Mouse (Mus musculus) embryonic facial prominence, embryonic 15.5 days (tissue): Measurements from ENCODE around the gene C130032M10Rik. TPM values are rescaled to one million over a fixed set of nuclear protein-coding genes. Genes with fewer than 3 reads are reported as not detected.
A peak's percentile ranks its signal among the peaks of the same experiment; 100 is the strongest.

Experiments used
- ATAC-seq: fragments of 200-750 bp; cut with Nextera tagmentation; 2 replicates; pipeline ENCODE4 v1.8.0; 2017; ENCODE audit warnings: low read depth, moderate TSS enrichment; ENCODE audit not compliant: insufficient number of reproducible peaks, low FRiP score, low TSS enrichment
- H3K27ac ChIP-seq: fragments of 300-500 bp; sonication (generic); replicated peaks from 2 replicates; pipeline ENCODE4 v1.5.1; 2015; ENCODE audit warnings: mild to moderate bottlenecking, inconsistent platforms
- H3K27me3 ChIP-seq: fragments of 300-500 bp; sonication (generic); 2 replicates; pipeline ENCODE4 v1.6.1; 2015; ENCODE audit warnings: inconsistent platforms
- H3K36me3 ChIP-seq: fragments of 300-500 bp; sonication (generic); 2 replicates; pipeline ENCODE4 v1.6.1; 2015; ENCODE audit warnings: mild to moderate bottlenecking, inconsistent platforms
- H3K4me1 ChIP-seq: fragments of 300-500 bp; sonication (generic); 2 replicates; pipeline ENCODE4 v1.6.1; 2015; ENCODE audit warnings: inconsistent platforms
- H3K4me2 ChIP-seq: fragments of 300-500 bp; sonication (generic); replicated peaks from 2 replicates; pipeline ENCODE4 v1.6.1; 2015; ENCODE audit warnings: mild to moderate bottlenecking, inconsistent platforms
- H3K4me3 ChIP-seq: fragments of 300-500 bp; sonication (generic); replicated peaks from 2 replicates; pipeline ENCODE4 v1.5.1; 2015; ENCODE audit warnings: mild to moderate bottlenecking, inconsistent platforms
- H3K9ac ChIP-seq: fragments of 300-500 bp; sonication (generic); 2 replicates; pipeline ENCODE4 v1.6.1; 2015; ENCODE audit warnings: inconsistent platforms
- H3K9me3 ChIP-seq: fragments of 300-500 bp; sonication (generic); replicated peaks from 2 replicates; pipeline ENCODE4 v1.6.1; 2016; ENCODE audit warnings: inconsistent platforms
- WGBS: fragments of 180-500 bp; shearing (Covaris S2); methylation state at CpG from one replicate; pipeline ENCODE4 v1.1.7; 2015; 5-methylcytosine and 5-hydroxymethylcytosine counted together
- polyA plus RNA-seq: library from polyadenylated mRNA; unstranded; fragments of >200 nt; fragmentation: Nextera tagmentation; extraction: Ambion mirVana; gene quantifications from 2 replicates; pipeline ENCODE4 v1.2.1, GENCODE M21; 2015

Gene C130032M10Rik
- polyA plus RNA-seq, 1 experiment from 2014 or later = 3.9 TPM

DNA sequence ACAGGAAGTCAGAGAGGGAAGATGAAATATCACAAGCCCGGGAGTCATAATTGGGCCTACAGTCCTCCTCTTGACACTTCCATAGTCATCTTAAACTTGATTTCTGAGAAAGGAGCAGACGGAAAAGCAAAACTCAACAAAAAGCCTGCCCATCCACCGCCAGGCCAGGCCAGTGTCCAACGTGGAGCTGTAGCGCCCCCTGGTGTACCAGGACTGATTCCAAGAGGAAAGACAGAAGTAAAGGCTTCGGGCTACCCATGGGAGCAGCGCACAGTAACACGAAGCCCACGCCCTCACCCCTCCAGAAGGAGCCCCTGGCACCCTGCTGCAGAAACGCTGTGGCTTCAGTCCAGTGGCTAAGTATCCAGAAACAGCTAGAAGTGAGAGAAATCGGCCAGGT, 17.3 kb upstream of the C130032M10Rik start:
- Histone ChIP-seq H3K4me2 (peak overlapping the region; percentile 40), H3K4me3 (0 out of 2 replicates have a peak overlapping the region, but pooled peaks have one; percentile 6), H3K9ac (no peak overlapping the region), H3K36me3 (no peaks in the 10 kb centered on the region), H3K9me3 (no peaks in the 10 kb centered on the region), H3K27ac (no peak overlapping the region), H3K4me1 (peaks cover 10% of the 10 kb centered on the region; the same call in 1 of the 2 replicates), H3K27me3 (peaks cover 5% of the 10 kb centered on the region; the same call in 1 of the 2 replicates)
- ATAC-seq = no peak
- WGBS = 9% methylated on average over 11 of the region's 11 CpGs

DNA sequence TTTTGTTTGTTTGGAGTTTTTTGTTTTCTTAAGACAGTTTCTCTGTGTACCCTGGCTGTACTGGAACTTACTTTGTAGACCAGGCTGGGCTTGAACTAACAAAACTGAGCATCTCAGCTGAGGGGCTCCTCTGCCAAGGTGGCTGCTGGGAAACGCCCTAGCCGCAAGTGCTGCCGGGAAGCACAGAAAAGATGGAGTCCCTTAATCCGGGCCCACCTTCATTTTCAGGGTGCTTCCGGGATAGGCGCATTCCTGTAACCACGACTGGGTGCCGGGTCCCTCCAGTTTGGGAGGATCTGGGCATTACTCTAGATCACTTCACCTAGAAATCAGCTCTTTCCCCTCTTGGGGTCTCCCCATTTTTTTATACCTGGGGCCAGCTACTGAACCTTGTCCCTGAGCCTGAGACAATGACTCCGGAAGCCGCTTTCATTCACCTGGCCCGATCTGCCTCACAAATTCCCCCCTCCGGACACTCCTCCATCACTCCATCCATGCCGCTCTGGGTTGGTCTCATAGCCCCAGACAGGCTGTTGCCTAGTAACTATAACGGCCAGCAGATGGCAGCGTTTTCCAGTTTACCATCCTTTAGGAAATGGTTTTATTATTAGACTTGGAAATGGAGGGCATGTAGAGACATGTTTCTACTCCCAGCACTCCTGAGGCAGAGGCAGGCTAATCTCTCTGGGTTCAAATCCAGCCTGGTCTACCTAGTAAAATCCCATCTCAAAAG, 15.5 kb upstream of the C130032M10Rik start:
- no peak overlapping the region for H3K4me2 ChIP-seq
- no peak for ATAC-seq
- no peak overlapping the region for H3K27ac ChIP-seq
- H3K4me1 ChIP-seq = peaks cover 10% of the 10 kb centered on the region; the same call in 1 of the 2 replicates
- H3K27me3 ChIP-seq = peaks cover 5% of the 10 kb centered on the region; the same call in 1 of the 2 replicates
- H3K9me3 ChIP-seq = no peaks in the 10 kb centered on the region
- H3K36me3 ChIP-seq = no peaks in the 10 kb centered on the region
- H3K9ac ChIP-seq = no peak overlapping the region
- WGBS = 20% methylated on average over 15 of the region's 15 CpGs
- no peak overlapping the region for H3K4me3 ChIP-seq

DNA sequence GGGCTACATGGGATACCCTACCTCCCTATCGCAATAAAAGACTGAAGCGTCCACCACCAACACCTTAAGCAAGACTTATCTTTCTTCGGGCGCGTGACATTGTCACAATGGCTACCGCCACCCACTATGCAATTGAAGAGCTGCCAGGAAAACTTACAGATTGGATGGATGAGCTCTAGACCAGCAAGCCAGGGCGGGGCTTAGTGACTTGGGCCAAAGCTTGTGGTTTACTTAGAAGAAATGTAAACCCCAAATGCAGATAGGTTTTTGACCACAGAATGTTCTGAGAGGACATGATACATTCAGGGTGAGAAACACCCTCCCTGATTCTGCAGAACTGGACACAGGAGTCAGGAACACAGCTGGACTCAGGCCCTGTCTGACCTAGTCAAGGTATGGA, 14.4 kb upstream of the C130032M10Rik start:
- Histone ChIP-seq H3K36me3 (no peaks in the 10 kb centered on the region), H3K4me3 (no peak overlapping the region), H3K27ac (no peak overlapping the region), H3K4me1 (peaks cover 10% of the 10 kb centered on the region; the same call in 1 of the 2 replicates), H3K9me3 (no peaks in the 10 kb centered on the region), H3K9ac (no peak overlapping the region), H3K4me2 (no peak overlapping the region), H3K27me3 (peaks cover 5% of the 10 kb centered on the region; the same call in 1 of the 2 replicates)
- 92% methylated on average over 7 of the region's 7 CpGs for WGBS
- no peak for ATAC-seq

DNA sequence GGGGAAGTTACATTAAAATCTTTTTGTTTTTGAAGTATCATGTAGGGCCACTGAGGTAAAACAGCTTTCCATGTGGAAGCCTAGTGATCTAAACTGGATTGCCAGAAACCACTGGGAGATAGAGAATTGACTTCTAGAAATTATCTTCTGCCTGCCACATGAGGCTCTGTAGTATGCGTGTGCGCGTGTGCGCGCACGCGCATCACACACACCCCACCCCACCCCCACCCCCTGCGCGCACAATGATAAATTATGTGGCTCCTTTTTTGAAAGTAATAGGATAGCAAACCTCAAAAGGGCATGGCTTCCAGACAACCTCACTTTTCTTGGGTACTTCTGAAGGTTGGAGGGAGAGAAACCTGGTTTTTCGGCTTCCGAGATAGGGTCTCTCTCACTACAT, 13.6 kb upstream of the C130032M10Rik start:
- H3K27ac ChIP-seq = no peak overlapping the region

DNA sequence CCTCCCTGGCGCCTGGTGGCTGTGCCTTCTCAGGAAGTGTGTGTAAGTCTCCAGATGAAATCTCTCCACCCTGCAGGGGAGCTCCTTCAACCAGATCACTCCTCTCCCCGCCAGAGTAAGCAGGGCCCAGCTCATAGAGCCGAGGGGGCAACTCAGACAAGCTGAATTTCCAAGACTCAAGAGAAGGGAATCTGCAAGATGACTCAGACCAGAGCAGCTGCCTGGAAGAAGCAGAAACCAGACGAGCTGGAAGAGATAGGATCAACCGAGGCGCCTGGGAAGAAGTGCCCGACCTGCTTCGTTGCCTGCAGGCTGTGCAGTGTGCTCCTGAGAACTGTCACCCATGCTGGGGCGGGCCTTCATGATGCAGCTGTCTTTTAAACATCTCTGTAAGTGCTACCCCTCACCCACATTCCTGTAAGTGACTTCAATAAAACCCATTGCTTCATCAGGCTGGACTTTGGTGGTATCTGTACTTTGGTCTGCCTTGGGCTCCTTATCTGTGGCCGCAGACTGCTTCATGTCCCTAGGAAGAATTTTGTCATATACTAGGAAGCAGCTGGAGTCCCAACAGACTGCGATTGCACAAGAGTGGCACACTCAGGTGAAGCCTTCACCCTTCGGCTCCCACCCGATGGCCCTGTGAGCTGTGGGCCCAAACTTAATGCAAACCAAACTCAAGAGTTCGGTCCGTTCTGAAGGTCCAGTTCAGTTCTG, 12.6 kb upstream of the C130032M10Rik start:
- peak; percentile 59 for ATAC-seq
- no peaks in the 10 kb centered on the region for H3K9me3 ChIP-seq
- H3K4me1 ChIP-seq = peaks cover 10% of the 10 kb centered on the region; the same call in 1 of the 2 replicates
- H3K27me3 ChIP-seq = peaks cover 5% of the 10 kb centered on the region; the same call in 1 of the 2 replicates
- 55% methylated on average over 15 of the region's 15 CpGs for WGBS
- no peak overlapping the region for H3K9ac ChIP-seq
- no peak overlapping the region for H3K4me2 ChIP-seq
- H3K36me3 ChIP-seq = no peaks in the 10 kb centered on the region
- H3K27ac ChIP-seq = no peak overlapping the region
- H3K4me3 ChIP-seq = no peak overlapping the region

More for the DNA sequence above, 13.6 kb upstream of the C130032M10Rik start:
- Histone ChIP-seq H3K36me3 (no peaks in the 10 kb centered on the region), H3K4me3 (no peak overlapping the region), H3K27me3 (peaks cover 5% of the 10 kb centered on the region; the same call in 1 of the 2 replicates), H3K4me1 (peaks cover 10% of the 10 kb centered on the region; the same call in 1 of the 2 replicates), H3K9me3 (no peaks in the 10 kb centered on the region), H3K4me2 (no peak overlapping the region), H3K9ac (no peak overlapping the region)
- WGBS = 96% methylated on average over 11 of the region's 11 CpGs
- no peak for ATAC-seq

DNA sequence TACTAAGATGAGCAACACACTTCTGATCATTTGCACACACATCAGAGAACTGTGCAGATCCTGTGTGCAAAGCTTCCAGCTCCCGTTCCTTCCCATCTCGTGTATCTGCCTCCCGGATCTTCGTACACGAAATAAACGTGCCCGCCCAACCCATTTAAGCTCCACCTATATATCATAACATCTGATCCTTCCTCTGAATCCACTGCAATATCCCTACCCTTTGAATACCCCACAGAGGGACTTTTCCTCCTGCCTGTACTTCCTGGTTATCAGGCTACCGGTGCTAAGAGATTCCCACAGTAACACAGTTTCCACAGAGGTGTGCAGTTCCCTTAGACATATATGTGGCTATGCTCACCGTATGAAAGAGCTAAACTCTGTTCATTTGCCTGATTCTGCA, 10.7 kb upstream of the C130032M10Rik start, which contains the start of gene Ccr4:
Gene Ccr4 (minus strand): TSS at position 101 of the 400 bp plus-strand sequence.
- no peaks in the 10 kb centered on the region for H3K36me3 ChIP-seq
- H3K4me2 ChIP-seq = no peak within 1 kb of the TSS
- WGBS = 77% methylated on average over 9 of the region's 9 CpGs
- no peak within 1 kb of the TSS for H3K9ac ChIP-seq
- H3K4me3 ChIP-seq = no peak within 1 kb of the TSS
- ATAC-seq = no peak
- H3K27me3 ChIP-seq = peaks cover 3% of the 10 kb centered on the region; the same call in 1 of the 2 replicates
- 0 out of 2 replicates have a peak, but pooled peaks cover 3% of the 10 kb centered on the region for H3K4me1 ChIP-seq
- no peaks in the 10 kb centered on the region for H3K9me3 ChIP-seq
- H3K27ac ChIP-seq = no peak within 1 kb of the TSS

DNA sequence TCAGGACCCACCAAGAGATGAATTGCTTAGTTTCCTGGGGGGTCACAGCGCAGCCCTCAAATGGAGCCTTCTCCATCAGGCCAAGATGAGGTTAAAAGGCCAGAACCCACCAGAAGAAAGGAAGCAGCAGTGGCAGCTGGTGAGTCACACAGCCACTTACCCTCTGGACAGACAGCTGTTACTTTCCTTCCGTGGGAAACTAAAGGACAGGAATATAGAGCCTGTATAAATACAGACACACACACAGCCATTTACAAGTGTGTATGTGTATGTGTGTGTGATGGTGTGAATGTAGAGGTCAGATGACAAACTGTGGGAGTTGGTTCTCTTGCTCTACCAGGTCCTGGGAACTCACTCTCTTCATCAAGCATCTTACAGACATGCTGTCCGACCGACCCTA, 8.9 kb upstream of the C130032M10Rik start:
- no peaks in the 10 kb centered on the region for H3K4me1 ChIP-seq
- H3K27me3 ChIP-seq = no peaks in the 10 kb centered on the region
- H3K4me3 ChIP-seq = no peak overlapping the region
- WGBS = 75% methylated on average over 4 of the region's 4 CpGs
- H3K27ac ChIP-seq = no peak overlapping the region
- no peak overlapping the region for H3K4me2 ChIP-seq
- H3K36me3 ChIP-seq = no peaks in the 10 kb centered on the region
- no peaks in the 10 kb centered on the region for H3K9me3 ChIP-seq
- no peak for ATAC-seq
- H3K9ac ChIP-seq = no peak overlapping the region

DNA sequence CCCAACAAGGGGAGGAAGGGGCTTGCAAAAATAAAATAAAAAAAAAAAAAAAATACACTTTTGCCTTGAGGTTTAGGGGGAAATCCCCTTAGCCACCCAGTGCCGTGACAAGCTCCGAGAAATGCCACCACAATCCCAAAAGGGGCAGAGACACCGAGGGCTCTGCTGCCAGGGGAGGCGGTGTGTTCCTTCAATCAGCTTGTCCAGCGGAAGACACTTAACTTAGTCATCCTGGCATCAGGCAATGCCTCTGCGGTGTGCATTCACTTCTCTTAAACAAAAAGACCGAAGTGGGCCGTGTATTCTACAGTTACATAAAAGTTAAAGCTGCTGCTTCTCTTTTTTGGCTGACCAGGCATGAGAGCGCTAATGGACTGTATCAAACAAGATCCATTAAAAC, 8.1 kb upstream of the C130032M10Rik start:
- Histone ChIP-seq H3K9ac (no peak overlapping the region), H3K27me3 (no peaks in the 10 kb centered on the region), H3K36me3 (no peaks in the 10 kb centered on the region), H3K4me2 (no peak overlapping the region), H3K27ac (no peak overlapping the region), H3K4me1 (no peaks in the 10 kb centered on the region), H3K9me3 (0 out of 2 replicates have a peak, but pooled peaks cover under 1% of the 10 kb centered on the region), H3K4me3 (no peak overlapping the region)
- no peak for ATAC-seq
- WGBS = 81% methylated on average over 9 of the region's 9 CpGs

DNA sequence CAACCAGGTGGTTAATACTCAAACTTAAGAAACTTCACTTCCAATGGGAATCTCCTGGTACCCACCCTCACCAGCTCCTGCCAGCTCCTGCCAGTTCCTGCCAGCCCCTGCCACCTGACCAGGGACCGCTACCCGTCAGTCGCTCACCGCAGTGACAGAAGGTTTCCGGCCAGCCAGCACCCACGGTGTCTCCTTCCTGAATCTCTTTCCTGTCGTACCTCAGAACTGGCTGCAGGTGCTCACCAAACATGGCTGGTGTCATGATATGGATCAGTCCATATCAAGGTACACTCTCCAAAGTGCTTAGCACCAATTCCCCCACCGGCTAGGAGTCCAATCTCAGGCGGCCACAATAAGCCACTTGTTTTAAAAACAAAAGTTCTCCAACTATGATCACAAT, 5.7 kb upstream of the C130032M10Rik start:
- H3K36me3 ChIP-seq = peaks cover 9% of the 10 kb centered on the region; the same call in 1 of the 2 replicates
- H3K4me2 ChIP-seq = no peak overlapping the region
- H3K4me1 ChIP-seq = no peaks in the 10 kb centered on the region
- 89% methylated on average over 9 of the region's 9 CpGs for WGBS
- H3K9me3 ChIP-seq = peaks cover 16% of the 10 kb centered on the region
- no peaks in the 10 kb centered on the region for H3K27me3 ChIP-seq
- H3K4me3 ChIP-seq = no peak overlapping the region
- no peak overlapping the region for H3K27ac ChIP-seq
- no peak for ATAC-seq
- no peak overlapping the region for H3K9ac ChIP-seq

DNA sequence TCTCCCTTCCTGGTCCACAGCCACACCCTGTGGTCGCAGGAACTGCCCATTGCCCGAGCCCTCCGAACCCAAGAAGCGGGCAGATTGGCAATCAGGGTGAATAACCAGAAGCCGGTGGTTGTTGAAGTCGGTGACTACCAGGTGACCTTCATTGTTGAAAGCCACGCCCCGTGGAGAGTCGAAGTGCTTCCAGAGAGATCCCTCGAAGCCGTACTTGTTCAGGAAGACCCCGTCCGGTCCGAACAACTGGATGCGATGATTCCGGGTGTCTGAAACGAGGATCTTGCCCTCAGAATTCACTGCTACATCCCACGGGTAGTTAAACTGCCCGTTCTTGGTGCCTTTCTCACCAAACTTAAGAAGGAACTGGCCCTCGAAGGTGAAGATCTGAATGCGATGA, 2.7 kb upstream of the C130032M10Rik start:
- Histone ChIP-seq H3K27ac (no peak overlapping the region), H3K9me3 (peaks cover 16% of the 10 kb centered on the region), H3K27me3 (no peaks in the 10 kb centered on the region), H3K9ac (no peak overlapping the region), H3K36me3 (peaks cover 9% of the 10 kb centered on the region; the same call in 1 of the 2 replicates), H3K4me1 (peaks cover 13% of the 10 kb centered on the region), H3K4me2 (no peak overlapping the region), H3K4me3 (no peak overlapping the region)
- no peak for ATAC-seq
- WGBS = 95% methylated on average over 21 of the region's 21 CpGs

DNA sequence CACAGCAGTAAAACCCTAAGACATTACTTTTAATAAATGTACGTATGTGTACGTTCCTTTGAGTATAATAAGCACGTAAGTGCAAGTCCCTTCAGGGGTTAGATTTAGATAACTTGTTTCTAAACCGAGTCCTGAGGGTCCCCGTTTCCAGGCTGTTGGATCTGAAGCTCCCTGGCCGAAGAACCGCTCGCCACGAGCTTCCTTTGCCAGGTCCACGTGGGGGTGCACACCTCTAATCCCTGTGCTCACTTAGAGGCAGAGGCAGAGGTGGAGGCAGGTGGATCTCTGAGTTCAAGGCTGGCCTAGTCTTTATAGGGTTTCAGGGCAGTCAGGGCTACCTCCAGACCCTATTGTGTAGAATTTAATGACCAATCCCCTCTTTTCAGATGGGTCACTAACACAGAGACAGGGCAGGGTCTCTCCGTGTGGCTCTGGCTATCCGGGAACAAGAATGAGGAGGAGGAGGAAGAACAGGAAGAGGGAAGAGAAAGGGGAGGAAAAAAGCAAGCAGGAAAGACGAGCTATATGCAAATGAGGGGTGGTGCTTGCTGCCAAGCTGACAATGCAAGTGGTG, 2.5 kb downstream of the C130032M10Rik start:
- Histone ChIP-seq H3K4me3 (no peak overlapping the region), H3K4me2 (no peak overlapping the region), H3K9ac (no peak overlapping the region), H3K36me3 (peaks cover 9% of the 10 kb centered on the region; the same call in 1 of the 2 replicates), H3K4me1 (peaks cover 13% of the 10 kb centered on the region), H3K27ac (no peak overlapping the region), H3K27me3 (no peaks in the 10 kb centered on the region), H3K9me3 (peaks cover 10% of the 10 kb centered on the region)
- 70% methylated on average over 13 of the region's 13 CpGs for WGBS
- no peak for ATAC-seq
